Mouse (Mus musculus): ENCODE measurements around the gene Suco.

Gene Suco

DNA sequence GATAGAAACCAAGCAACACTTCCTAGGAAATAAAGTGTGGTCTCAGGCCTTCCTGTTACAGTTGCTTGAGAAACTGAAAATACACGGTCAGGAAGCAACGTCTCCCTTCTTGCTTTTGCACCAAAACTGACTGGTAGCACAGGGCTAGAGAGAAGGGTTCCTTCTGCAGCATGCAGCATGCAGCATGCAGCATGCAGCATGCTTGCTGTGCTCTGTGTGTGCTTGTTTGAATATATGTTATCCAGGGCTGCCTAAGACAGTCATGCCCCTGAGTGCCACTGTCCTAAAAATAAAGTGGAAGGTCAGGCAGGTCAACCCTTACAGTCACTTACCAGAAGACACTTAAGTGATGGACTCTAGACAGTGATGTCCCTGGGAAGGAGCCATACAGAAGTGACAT is 17.6 kb upstream of the Suco start:
- DNase-seq (ENCODE audit: low spot score): no peak

DNA sequence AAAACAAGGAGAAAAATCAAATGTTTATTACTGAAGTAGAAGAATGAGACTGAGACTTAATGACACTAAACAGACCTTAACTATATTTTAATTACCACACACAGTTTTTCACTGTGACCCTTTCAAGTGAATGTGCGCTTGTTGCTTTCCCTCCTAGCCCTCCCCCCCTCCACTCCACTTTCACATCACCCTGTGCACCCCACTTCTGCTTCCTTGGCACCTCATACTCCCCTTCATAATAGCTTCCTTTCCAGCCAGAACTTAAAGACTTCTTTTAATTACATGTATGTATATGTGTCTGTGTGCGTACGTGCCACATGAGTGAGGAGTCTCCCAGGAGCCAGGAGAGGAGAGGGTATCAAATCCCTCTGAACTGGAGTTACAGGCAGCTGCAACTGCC is 12.3 kb upstream of the Suco start:
- DNase-seq (ENCODE audit: low spot score): no peak

DNA sequence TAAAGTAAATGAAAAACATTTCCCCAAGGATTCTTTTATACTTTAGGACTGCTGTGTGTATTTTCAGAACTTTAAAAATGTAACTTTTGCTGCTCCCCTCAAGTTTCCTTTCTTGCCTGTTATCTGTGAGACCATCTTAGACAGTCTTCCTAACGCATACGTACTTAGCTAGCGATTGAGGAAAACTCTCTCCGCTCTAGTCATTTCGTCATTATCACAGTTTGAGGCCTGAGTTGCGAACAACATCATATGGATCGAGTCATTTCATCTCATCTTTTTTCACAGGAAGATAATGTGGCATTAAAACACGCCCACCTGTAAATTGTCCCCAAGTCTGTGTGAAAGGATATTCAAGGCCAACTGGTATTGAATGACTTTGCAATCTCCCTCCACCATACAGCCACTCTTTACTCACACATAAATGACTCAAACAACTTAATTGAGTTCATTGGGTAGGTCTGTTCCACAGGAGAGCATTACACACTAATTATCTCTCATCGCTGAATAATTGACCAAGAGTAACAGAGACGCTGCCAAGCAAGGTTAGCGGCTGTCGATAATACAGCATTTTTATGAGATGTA is 11.3 kb upstream of the Suco start:
- no peak for DNase-seq (ENCODE audit: low spot score)

- DNase-seq (ENCODE audit: low spot score): no peak
Observed at GRCm38 (mm10) chr1:161885762-161886161, 9.3 kb upstream of the Suco start.

- no peak for DNase-seq (ENCODE audit: low spot score)
Observed at GRCm38 (mm10) chr1:161877580-161878142, 1.2 kb upstream of the Suco start.

DNA sequence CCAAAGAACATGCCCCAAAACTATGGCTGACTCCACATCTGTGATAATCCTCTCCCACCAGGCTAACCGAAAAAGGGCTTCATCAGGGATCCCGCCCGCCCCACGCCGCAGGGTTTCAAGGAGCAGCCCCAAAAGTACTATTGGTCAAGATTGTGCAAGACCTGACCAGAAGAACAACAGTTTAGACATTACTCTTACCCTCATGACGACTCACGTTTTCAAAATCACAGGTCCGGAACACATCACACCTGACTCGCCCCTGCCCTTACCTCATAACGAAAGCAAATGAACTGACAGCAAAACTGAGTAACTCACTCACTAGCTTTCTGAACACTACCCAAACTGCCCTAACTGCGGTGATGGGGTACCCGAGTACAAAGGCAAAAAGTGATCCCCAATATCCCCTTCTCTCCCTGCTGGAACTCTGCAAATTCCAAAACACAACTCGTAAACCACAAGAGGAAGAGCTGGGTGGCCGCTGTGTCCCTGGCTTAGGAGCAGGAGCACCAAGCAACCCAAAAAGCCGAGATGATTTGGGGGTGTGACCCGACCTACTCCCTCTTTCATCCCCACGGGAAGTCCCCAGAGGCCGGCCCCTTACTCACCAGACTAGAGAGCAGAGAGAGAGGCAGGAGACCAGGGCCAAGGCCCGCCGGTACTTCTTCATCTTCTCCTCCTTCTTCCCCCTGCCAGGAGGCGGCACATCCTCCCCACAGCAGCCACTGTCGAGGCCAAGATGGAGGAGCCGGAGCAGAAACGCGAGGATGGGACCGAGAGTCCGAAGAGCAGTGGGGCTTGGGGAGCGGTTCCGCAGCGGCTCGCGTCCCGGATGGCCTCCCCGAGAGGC is 553 bp downstream of the Suco start:
- DNase-seq (ENCODE audit: low spot score): peak; percentile 24

DNA sequence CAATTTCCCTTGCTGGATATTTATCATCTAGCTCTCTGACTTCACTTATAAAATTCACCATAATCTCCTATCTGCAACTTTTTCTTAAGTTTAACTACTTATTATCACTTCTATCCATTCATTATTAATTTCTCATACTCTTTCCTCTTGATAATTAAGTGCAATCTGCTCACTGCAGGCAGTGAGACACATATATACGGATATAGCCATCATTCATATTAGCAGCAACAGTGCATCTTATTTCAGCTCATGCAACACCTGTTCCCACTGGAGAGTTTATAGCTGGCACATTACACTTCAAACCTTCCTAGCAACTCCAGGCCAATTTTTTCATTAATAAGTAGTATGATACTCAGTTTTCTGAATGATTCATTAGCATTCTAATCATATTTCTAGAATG is 7.1 kb downstream of the Suco start:
- DNase-seq (ENCODE audit: low spot score): no peak

- no peak for DNase-seq (ENCODE audit: low spot score)
Observed at GRCm38 (mm10) chr1:161868413-161868812, 8.1 kb downstream of the Suco start.

- DNase-seq (ENCODE audit: low spot score): no peak
Observed at GRCm38 (mm10) chr1:161863742-161864141, 12.7 kb downstream of the Suco start.

- no peak for DNase-seq (ENCODE audit: low spot score)
Observed at GRCm38 (mm10) chr1:161859248-161859647, 17.2 kb downstream of the Suco start.

DNA sequence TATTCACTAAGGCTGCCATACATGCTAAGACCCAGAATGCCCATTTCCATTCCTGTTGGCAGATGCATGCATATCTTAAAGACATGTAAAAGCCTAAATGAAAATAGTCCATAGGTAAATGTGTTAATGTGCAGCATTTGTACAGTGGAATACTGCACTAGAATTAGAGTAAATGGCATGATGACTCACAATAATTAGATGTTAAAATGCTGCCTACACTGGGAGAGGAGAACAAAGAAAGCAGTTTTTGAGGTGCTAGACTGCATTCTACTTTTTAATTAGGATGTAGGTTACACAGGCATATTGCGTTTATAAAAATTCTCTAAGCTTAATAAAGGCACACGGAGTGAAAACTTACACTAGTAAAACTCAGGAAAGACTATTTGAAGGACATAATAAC is 49.8 kb downstream of the Suco start:
- DNase-seq (ENCODE audit: low spot score): no peak

GRCm38 (mm10) chr1:161809428-161809827 is 67.1 kb downstream of the Suco start:
- no peak for DNase-seq (ENCODE audit: low spot score)

- no peak for DNase-seq (ENCODE audit: low spot score)
Observed at GRCm38 (mm10) chr1:161808980-161809379, 67.5 kb downstream of the Suco start.

DNA sequence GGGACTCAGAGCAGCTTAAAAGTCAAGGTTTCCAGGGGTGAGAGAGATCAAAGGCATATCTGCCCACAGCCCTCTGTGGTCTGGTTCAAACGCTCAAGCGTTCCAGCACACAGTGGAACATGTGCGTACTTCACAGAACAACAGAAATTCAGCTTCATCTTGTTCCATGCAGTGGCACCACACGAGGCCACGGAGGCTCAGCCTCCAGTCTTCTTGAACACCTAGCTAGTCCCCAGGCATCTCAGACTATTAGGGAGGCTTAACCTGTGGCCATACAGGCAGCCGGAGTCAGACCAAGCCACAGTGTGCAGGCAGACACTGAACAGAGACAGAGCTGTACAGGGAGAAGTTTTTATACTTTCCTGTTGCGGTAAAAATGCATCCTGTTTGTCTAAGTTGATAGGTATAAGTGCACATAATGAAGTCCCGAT is 71.9 kb downstream of the Suco start:
- DNase-seq (ENCODE audit: low spot score): no peak

DNA sequence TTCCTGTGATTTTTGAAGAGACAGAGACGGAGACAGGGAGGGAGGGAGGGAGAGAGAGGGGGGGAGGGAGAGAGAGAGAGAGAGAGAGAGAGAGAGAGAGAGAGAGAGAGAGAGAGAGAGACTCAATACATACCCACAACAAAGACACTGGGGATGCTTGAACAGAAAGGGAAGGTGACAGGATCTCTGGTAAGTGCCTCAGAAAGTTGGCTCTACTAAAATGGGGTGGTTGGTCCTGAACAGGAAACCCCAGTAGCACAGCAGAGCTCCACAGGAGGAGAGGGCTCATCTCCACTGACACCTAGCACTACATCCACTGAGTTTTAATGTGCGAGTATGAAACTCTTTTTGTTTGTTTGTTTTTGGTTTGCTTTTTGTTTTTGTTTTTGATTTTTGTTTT is 75.2 kb downstream of the Suco start:
- no peak for DNase-seq (ENCODE audit: low spot score)

DNA sequence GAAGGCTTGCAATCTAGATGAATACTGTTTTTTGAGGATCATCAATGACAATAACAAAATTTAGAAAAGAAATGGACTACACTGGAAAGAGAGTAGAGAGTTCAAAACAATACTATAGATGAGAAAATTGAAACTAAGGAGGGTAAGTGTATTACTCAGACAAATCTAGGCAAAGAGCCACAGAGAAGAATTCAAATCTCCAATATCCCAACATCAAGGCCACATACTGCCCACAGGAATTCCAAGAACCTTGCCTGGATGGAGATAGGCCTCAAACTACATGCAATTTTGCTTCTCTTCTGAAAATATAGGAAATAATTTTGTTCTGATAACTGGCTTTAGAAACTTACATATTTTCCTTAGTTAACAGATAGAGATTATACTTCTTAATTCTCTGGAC is 76.2 kb downstream of the Suco start:
- DNase-seq (ENCODE audit: low spot score): no peak

DNA sequence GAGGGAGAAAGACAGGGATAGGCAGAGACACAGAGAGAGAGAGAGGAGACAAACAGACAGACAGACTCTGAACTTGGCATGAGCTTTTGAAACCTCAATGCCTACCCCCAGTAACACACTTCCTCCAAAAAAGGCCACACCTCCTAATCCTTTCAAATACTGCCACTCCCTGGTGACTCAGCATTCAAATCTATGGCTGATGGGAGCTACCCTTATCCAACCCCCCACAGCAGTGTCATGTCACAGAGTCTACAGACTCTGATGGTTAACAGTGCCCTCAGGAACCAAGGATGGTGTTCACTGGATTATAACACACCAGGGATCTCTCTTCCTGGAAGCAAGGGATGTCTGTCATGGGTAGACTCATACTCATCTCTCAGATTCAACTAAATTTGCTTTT is 76.7 kb downstream of the Suco start:
- no peak for DNase-seq (ENCODE audit: low spot score)

DNA sequence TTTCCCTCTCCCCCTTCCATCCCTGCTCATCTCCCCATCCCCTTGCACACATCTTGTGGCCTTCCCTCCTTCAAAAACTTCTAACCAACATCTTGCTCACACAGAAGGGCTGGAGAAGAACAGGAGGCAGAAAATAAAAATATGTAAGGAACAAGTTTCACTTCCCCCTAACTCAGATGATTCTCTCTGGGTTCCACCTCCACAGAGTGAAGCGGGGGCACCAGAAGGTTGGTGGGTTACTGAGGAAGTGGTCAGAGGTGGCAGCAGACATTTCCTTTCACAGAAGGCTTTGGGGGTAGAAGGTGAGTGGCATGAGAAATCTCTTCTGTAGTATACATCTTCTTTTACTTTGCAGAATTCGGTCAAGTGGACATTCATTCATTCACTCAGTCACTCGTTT is 77.6 kb downstream of the Suco start:
- DNase-seq (ENCODE audit: low spot score): no peak

GRCm38 (mm10) chr1:161794447-161795211 is 81.9 kb downstream of the Suco start:
- DNase-seq (ENCODE audit: low spot score): no peak

DNA sequence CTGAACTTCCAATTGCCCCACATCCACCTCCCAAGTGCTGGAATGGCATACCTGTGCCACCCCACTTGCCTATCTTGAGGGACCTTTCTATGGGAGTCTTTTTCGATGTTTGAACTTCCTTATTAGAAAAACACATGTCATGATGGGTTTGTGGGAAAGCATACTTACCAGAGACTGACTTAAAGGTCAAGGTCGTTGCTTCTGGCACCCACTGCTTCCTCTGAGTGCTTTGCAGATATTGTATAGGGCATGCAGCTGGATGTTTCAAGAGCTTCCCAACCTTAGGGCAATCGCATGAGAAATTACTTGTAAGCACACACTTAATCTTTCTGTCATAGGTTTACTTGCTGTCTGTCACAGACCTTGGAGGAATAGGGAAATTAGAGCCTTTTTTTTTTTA is 83.2 kb downstream of the Suco start:
- no peak for DNase-seq (ENCODE audit: low spot score)

- no peak for DNase-seq (ENCODE audit: low spot score)
Observed at GRCm38 (mm10) chr1:161792687-161792969, 83.9 kb downstream of the Suco start.

DNA sequence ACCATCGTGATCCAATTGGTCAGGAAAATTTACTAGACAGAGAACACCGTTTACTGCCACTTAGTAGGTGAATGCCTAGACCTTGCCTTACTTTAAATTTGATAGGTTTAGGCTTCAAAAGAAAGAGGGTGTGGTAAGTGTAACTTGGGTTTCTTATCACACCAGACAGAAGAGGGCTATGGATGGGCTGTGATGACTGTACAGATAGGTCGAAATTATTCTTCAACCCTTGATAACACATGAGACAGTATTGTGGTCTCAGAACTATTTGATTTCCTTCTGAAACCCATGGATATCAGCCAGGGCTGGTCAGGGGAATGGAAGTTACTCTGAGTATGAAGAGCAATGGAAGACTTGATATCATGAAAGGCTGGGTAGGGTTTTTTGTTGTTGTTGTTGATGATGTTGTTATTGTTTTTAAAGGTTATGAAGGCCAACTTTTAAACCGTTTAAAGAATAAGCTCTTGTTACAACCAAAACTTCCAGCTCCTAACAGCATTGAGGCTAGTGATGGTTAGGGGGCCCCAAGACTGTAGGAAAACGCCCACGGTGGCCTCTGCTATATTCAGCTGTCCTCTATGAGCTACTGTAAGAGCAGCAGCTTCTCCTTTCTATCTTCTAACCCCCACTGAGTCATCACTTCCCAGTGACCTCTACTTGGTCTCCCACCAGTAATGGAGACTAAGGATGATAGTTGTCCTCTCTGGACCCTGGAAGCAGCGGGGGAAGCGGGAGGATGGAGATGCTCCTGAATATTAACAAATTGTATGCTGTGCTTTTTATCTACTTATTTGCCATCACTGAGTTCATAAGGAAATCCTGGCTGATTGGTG is 84.4 kb downstream of the Suco start:
- DNase-seq (ENCODE audit: low spot score): no peak

Data from layer of hippocampus, adult 9-10 months (tissue).